Mouse (Mus musculus) limb, embryonic 12.5 days (tissue): ENCODE results near the gene Hamp2. TPM values are rescaled to one million over a fixed set of nuclear protein-coding genes. Genes with fewer than 3 reads are reported as not detected.
A peak's percentile ranks its signal among the peaks of the same experiment; 100 is the strongest.

Source experiments
- ATAC-seq: fragments of 200-750 bp; cut with Nextera tagmentation; 2 replicates; pipeline ENCODE4 v1.8.0; 2017; ENCODE audit warnings: low read depth, moderate TSS enrichment; ENCODE audit not compliant: insufficient number of reproducible peaks, insufficient read depth, low FRiP score, low TSS enrichment
- H3K27ac ChIP-seq: fragments of 300-500 bp; sonication (generic); 2 replicates; pipeline ENCODE4 v1.5.1; 2016; ENCODE audit warnings: mild to moderate bottlenecking, moderate library complexity
- H3K27me3 ChIP-seq: fragments of 300-500 bp; sonication (generic); 2 replicates; pipeline ENCODE4 v1.6.1; 2016; ENCODE audit warnings: mild to moderate bottlenecking, moderate library complexity
- H3K36me3 ChIP-seq: fragments of 300-500 bp; sonication (generic); 2 replicates; pipeline ENCODE4 v1.6.1; 2016; ENCODE audit warnings: mild to moderate bottlenecking, moderate library complexity
- H3K4me1 ChIP-seq: fragments of 300-500 bp; sonication (generic); replicated peaks from 2 replicates; pipeline ENCODE4 v1.6.1; 2016
- H3K4me2 ChIP-seq: fragments of 300-500 bp; sonication (generic); 2 replicates; pipeline ENCODE4 v1.6.1; 2016; ENCODE audit warnings: mild to moderate bottlenecking, moderate library complexity
- H3K4me3 ChIP-seq: fragments of 300-500 bp; sonication (generic); replicated peaks from 2 replicates; pipeline ENCODE4 v1.5.1; 2016; ENCODE audit warnings: mild to moderate bottlenecking
- H3K9ac ChIP-seq: fragments of 300-500 bp; sonication (generic); replicated peaks from 2 replicates; pipeline ENCODE4 v1.6.1; 2016; ENCODE audit warnings: mild to moderate bottlenecking, moderate library complexity
- H3K9me3 ChIP-seq: fragments of 300-500 bp; sonication (generic); 2 replicates; pipeline ENCODE4 v1.6.1; 2016; ENCODE audit warnings: mild to moderate bottlenecking, moderate library complexity
- WGBS: fragments of 180-500 bp; shearing (Covaris S2); methylation state at CpG from one replicate; pipeline ENCODE4 v1.1.7; 2016; 5-methylcytosine and 5-hydroxymethylcytosine counted together
- polyA plus RNA-seq: library from polyadenylated mRNA; unstranded; fragments of >200 nt; fragmentation: Nextera tagmentation; extraction: Ambion mirVana; gene quantifications from 2 replicates; pipeline ENCODE4 v1.2.1, GENCODE M21; 2016

Gene Hamp2
- polyA plus RNA-seq, 1 experiment from 2014 or later, result not detected

DNA sequence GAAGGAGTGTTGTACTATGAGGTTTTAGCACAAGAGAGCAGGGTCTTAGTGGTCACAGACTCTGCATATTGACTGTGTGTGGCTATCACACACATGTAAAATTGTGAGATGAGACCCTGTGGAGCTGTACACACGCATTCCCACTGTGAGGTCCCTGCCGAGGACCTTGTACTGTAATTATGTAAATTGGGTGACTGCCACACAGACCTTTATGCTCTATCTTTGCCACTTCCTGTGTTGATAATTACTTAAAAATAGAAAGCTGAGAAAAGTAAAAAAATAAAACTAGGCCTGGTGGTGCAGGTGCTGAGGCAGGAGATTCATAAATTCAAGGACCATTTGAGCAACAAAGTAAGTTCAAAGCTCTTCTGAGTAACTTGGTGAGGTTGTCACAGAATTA lies 33.8 kb downstream of the Hamp2 start:
- 62% methylated on average over 2 of the region's 2 CpGs for WGBS
- no peak for ATAC-seq
- no peak overlapping the region for H3K4me2 ChIP-seq

DNA sequence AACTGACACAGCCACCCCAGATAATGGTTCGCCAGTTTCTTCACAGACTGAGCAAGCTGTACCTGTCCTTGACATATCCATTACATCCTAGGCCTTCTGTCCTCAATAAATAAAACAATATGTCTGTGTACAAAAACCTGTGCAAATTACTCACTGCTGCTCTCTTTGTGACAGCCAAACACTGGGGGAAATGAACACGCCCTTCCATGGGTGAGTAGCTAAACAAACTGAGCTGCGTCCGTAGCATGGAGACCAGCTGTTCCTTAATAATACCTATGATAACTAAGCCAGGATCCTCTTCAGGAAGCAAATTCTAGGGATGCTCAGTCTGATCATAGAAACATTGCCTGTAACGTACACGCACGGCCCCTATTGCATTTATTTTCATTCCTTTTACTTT lies 35.7 kb downstream of the Hamp2 start:
- Histone ChIP-seq H3K27me3 (no peaks in the 10 kb centered on the region), H3K4me3 (no peak overlapping the region), H3K27ac (no peak overlapping the region), H3K36me3 (no peaks in the 10 kb centered on the region), H3K9ac (no peak overlapping the region), H3K4me2 (no peak overlapping the region), H3K9me3 (no peaks in the 10 kb centered on the region), H3K4me1 (no peaks in the 10 kb centered on the region)
- no peak for ATAC-seq
- WGBS, result 83% methylated on average over 7 of the region's 7 CpGs

More for the DNA sequence above, 33.8 kb downstream of the Hamp2 start:
- Histone ChIP-seq H3K4me3 (no peak overlapping the region), H3K36me3 (no peaks in the 10 kb centered on the region), H3K9ac (no peak overlapping the region), H3K27ac (no peak overlapping the region), H3K9me3 (no peaks in the 10 kb centered on the region), H3K4me1 (no peaks in the 10 kb centered on the region), H3K27me3 (no peaks in the 10 kb centered on the region)

DNA sequence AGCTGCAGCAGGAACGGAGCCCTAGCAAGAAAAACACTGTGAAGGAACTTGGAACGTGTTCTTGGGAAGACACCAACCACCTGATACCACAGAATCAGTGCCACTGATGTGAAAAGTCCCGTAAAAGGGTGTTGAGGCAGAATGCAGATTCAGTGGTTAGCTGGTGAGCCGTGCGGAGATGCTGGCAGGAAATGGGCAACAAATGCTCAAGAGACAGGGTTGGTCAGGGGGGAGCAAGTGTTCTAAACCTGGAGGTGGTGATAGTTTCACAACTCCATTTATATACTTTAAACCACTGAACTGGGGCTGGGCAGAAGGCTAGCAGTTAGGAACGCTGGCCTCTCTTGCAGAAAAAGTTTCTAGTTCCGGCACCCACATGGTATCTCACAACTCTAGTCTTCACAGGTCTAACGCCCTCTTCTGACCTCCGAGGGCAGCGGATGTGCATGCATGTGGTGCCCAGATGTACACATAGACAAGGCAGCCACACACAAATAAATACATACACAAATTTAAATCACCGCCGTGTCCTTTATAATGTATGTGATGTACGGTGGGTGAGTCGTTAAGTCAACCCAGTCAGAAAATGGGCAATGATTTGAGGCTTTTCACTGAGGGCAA lies 36.8 kb downstream of the Hamp2 start:
- H3K9ac ChIP-seq, result no peak overlapping the region
- ATAC-seq, result no peak
- H3K9me3 ChIP-seq, result 0 out of 2 replicates have a peak, but pooled peaks cover 2% of the 10 kb centered on the region
- H3K4me1 ChIP-seq, result no peaks in the 10 kb centered on the region
- WGBS, result 81% methylated on average over 14 of the region's 14 CpGs
- no peaks in the 10 kb centered on the region for H3K36me3 ChIP-seq
- no peak overlapping the region for H3K4me2 ChIP-seq
- no peak overlapping the region for H3K4me3 ChIP-seq
- no peak overlapping the region for H3K27ac ChIP-seq
- no peaks in the 10 kb centered on the region for H3K27me3 ChIP-seq

DNA sequence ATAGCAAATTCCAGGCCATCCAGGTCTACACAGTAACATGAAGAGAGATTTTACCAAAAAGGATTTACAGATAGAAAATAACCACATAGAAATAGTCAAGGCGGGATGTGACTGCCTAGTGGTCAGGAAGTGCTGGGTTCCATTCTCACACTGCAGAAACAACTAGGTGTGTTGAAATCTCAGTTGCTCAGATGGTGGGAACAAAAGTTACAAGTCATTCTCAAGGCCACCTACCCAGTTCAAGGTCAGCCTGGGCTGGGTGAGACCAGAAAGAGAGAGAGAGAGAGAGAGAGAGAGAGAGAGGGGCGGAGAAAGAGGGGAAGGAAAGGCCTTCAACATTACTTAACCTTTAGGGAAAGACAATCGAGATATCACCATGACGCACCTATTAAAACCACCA lies 37.6 kb downstream of the Hamp2 start:
- Histone ChIP-seq H3K4me2 (no peak overlapping the region), H3K36me3 (no peaks in the 10 kb centered on the region), H3K9ac (no peak overlapping the region), H3K9me3 (0 out of 2 replicates have a peak, but pooled peaks cover 6% of the 10 kb centered on the region), H3K4me3 (no peak overlapping the region), H3K4me1 (no peaks in the 10 kb centered on the region), H3K27me3 (no peaks in the 10 kb centered on the region), H3K27ac (no peak overlapping the region)
- no peak for ATAC-seq
- 86% methylated on average over 4 of the region's 4 CpGs for WGBS

DNA sequence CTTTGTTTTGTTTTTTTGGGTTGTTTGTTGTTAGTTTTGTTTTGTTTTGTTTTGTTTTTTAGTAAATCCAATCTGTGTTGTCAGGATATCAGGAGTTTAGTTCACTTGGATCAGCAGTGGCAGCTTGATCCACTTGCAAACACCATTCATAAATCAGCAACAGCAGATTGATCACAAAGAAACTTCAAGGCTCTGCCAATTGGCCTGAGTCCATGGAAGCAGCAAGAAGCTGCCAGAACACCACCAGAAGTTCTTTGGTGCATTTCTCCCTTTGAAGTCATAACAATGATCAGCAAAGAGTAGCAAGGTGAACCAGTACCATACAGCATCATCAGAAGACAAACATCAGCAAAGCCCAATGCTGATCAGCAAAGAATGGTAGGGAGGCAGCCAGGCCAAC lies 40.4 kb downstream of the Hamp2 start:
- no peak overlapping the region for H3K4me3 ChIP-seq
- ATAC-seq, result no peak
- 0 out of 2 replicates have a peak, but pooled peaks cover 6% of the 10 kb centered on the region for H3K9me3 ChIP-seq
- no peak overlapping the region for H3K4me2 ChIP-seq
- no peaks in the 10 kb centered on the region for H3K27me3 ChIP-seq
- H3K4me1 ChIP-seq, result no peaks in the 10 kb centered on the region
- H3K27ac ChIP-seq, result no peak overlapping the region
- no peaks in the 10 kb centered on the region for H3K36me3 ChIP-seq
- no peak overlapping the region for H3K9ac ChIP-seq

DNA sequence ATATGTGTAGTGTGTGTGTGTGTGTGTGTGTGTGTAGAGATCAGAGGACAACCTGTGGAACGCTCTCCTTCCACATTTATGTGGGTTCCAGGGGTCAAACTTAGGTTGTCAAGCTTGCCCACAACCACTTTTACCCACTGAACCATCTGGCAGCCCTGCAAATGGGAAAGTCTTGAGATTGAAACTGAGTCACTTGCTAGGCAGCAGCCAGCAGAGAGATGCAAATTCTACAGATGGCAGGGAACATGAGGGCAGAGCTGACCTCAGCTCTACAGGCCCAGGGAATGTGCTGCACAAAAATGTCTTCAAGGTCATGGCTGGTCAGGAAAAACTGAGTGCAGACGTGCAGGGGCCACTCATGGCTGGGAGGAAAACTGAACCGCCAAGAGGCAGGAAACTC lies 43.1 kb downstream of the Hamp2 start:
- no peaks in the 10 kb centered on the region for H3K4me1 ChIP-seq
- no peaks in the 10 kb centered on the region for H3K36me3 ChIP-seq
- 87% methylated on average over 3 of the region's 3 CpGs for WGBS
- no peak overlapping the region for H3K9ac ChIP-seq
- no peak overlapping the region for H3K4me3 ChIP-seq
- H3K4me2 ChIP-seq, result no peak overlapping the region
- no peak overlapping the region for H3K27ac ChIP-seq
- no peaks in the 10 kb centered on the region for H3K27me3 ChIP-seq
- H3K9me3 ChIP-seq, result 0 out of 2 replicates have a peak, but pooled peaks cover 6% of the 10 kb centered on the region
- ATAC-seq, result no peak

DNA sequence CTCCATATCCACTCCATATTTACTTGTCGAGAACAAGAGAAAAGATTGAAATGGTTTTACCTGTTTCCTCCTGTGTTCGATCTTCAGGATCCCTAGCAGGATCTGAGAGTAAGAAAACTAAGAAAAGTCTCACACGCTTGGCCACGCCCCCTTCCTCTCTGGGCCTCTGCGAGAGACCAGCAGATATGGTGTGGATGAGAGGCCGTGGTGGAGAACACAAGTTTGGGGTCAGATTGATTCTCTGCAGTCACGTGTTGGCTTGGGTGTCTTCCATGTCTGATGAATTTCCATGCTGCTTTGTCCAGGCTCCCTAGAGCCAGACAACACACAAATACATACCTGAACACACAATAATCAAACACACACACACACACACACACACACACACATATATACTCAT lies 44.3 kb downstream of the Hamp2 start, which contains the start of gene Cd22:
Cd22 (minus strand) TSS at position 167 of the 400 bp plus-strand sequence.
- no peaks in the 10 kb centered on the region for H3K36me3 ChIP-seq
- ATAC-seq, result no peak
- WGBS, result 71% methylated on average over 7 of the region's 7 CpGs
- no peak within 1 kb of the TSS for H3K4me2 ChIP-seq
- no peaks in the 10 kb centered on the region for H3K27me3 ChIP-seq
- H3K27ac ChIP-seq, result no peak within 1 kb of the TSS
- H3K4me1 ChIP-seq, result no peaks in the 10 kb centered on the region
- no peak within 1 kb of the TSS for H3K4me3 ChIP-seq
- H3K9ac ChIP-seq, result no peak within 1 kb of the TSS
- H3K9me3 ChIP-seq, result 0 out of 2 replicates have a peak, but pooled peaks cover 6% of the 10 kb centered on the region

DNA sequence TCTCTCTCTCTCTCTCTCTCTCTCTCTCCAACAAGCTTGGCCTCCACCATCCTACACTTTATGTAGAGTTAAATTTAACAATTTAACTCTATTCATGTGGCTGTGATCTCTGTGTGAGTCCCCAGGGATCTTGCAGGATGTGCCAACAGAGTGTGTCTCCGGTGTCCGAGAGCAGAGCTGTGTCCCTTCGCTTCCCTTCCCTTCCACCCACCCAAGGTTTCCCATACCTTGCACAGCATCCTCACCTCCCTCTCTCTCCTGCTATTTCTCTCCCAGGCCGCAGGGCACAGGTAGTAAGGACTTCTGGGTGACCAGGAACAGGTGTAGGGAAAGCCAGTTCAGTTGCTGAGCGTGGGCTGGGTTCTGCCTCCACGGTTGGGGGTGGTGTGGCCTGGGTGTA lies 45.5 kb downstream of the Hamp2 start:
- Histone ChIP-seq H3K36me3 (no peaks in the 10 kb centered on the region), H3K4me3 (no peak overlapping the region), H3K4me2 (no peak overlapping the region), H3K4me1 (no peaks in the 10 kb centered on the region), H3K9ac (no peak overlapping the region), H3K27me3 (no peaks in the 10 kb centered on the region; the same call in 1 of the 2 replicates), H3K9me3 (0 out of 2 replicates have a peak, but pooled peaks cover 6% of the 10 kb centered on the region), H3K27ac (no peak overlapping the region)
- ATAC-seq, result no peak
- WGBS, result 70% methylated on average over 6 of the region's 6 CpGs

DNA sequence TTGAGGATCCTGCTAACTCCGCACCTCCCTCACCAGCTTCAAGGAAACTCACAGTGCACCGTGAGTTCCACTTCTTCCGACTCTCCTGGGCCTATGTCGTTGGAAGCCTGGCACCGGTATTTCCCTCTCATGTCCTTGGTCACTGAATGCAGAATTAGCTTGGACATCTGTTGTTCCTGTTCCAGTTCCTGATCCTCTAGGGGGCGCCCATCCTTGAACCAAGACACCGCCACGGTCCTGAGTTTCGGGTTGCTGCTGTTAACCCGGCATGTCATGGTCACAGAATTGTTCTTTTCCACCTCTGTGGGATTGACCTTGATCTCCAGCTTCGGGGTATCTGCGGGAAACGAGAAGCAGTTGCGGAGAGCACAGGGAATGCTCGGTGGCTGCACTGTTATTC lies 51.4 kb downstream of the Hamp2 start:
- no peaks in the 10 kb centered on the region for H3K4me1 ChIP-seq
- no peaks in the 10 kb centered on the region for H3K9me3 ChIP-seq
- ATAC-seq, result no peak
- H3K27me3 ChIP-seq, result peaks cover 14% of the 10 kb centered on the region; the same call in 1 of the 2 replicates
- no peak overlapping the region for H3K27ac ChIP-seq
- H3K36me3 ChIP-seq, result no peaks in the 10 kb centered on the region
- no peak overlapping the region for H3K9ac ChIP-seq
- no peak overlapping the region for H3K4me3 ChIP-seq
- H3K4me2 ChIP-seq, result peak overlapping the region; percentile 38
- 22% methylated on average over 15 of the region's 15 CpGs for WGBS

Other genes starting within 250 kb of the Hamp2 start
- gene 2200002J24Rik, start 225.8 kb downstream of the Hamp2 start, polyA plus RNA-seq, result not detected in 2 replicates
- 0.50 and 0.60 TPM in 2 replicates for gene Atp4a, start 212.5 kb downstream of the Hamp2 start, polyA plus RNA-seq
- 158 and 162 TPM in 2 replicates for gene Tmem147, start 195.1 kb downstream of the Hamp2 start, polyA plus RNA-seq
- gene Gapdhs, start 181.0 kb downstream of the Hamp2 start, polyA plus RNA-seq, result 0.51 and 0.71 TPM in 2 replicates
- 1.7 and 2.3 TPM in 2 replicates for gene Sbsn, start 173.2 kb downstream of the Hamp2 start, polyA plus RNA-seq
- gene Dmkn, start 160.9 kb downstream of the Hamp2 start, polyA plus RNA-seq, result not detected in 2 replicates
- gene Krtdap, start 136.8 kb downstream of the Hamp2 start, polyA plus RNA-seq, result not detected in 2 replicates
- not detected in 2 replicates for gene Ffar2, start 100.9 kb downstream of the Hamp2 start, polyA plus RNA-seq
- gene Ffar3, start 68.5 kb downstream of the Hamp2 start, polyA plus RNA-seq, result not detected in 2 replicates
- gene Ffar1, start 63.1 kb downstream of the Hamp2 start, polyA plus RNA-seq, result not detected in 2 replicates
- gene Cd22, start 44.3 kb downstream of the Hamp2 start, polyA plus RNA-seq, result 0.05 and 0.26 TPM in 2 replicates
- gene Mag, start 9.8 kb downstream of the Hamp2 start, polyA plus RNA-seq, result 0.29 TPM in 1 of 2 replicates, not detected in the other
- gene Hamp, start 19.4 kb upstream of the Hamp2 start, polyA plus RNA-seq, result not detected in 2 replicates
- gene Usf2, start 32.1 kb upstream of the Hamp2 start, polyA plus RNA-seq, result 31.9 and 37.6 TPM in 2 replicates
- gene Lsr, start 48.8 kb upstream of the Hamp2 start, polyA plus RNA-seq, result 32.6 and 33.2 TPM in 2 replicates
- gene Fam187b, start 49.1 kb upstream of the Hamp2 start, polyA plus RNA-seq, result 1.00 and 1.1 TPM in 2 replicates
- gene Fxyd5, start 117.8 kb upstream of the Hamp2 start, polyA plus RNA-seq, result 9.9 and 10.3 TPM in 2 replicates
- 9.7 and 10.6 TPM in 2 replicates for gene Fxyd7, start 126.8 kb upstream of the Hamp2 start, polyA plus RNA-seq
- 23.6 and 28.2 TPM in 2 replicates for gene Fxyd1, start 132.5 kb upstream of the Hamp2 start, polyA plus RNA-seq
- gene Lgi4, start 134.7 kb upstream of the Hamp2 start, polyA plus RNA-seq, result 0.61 and 0.87 TPM in 2 replicates
- 18.3 and 19.2 TPM in 2 replicates for gene Fxyd3, start 152.0 kb upstream of the Hamp2 start, polyA plus RNA-seq
- 2.4 and 3.6 TPM in 2 replicates for gene Hpn, start 190.6 kb upstream of the Hamp2 start, polyA plus RNA-seq
- gene Scn1b, start 202.3 kb upstream of the Hamp2 start, polyA plus RNA-seq, result 1.4 and 2.0 TPM in 2 replicates
- 95.1 and 104 TPM in 2 replicates for gene Gramd1a, start 231.2 kb upstream of the Hamp2 start, polyA plus RNA-seq